Mouse (Mus musculus): Measurements from ENCODE around the gene Prcc. TPM values are rescaled to one million over a fixed set of nuclear protein-coding genes. Genes with fewer than 3 reads are reported as not detected.
"Not testable (repeated sequence)": the region's sequence is repeated elsewhere in the genome, so short reads cannot be mapped to it uniquely, and the experiment has no call there.

The Prcc gene
- total RNA-seq, 2 experiments from 2014 or later = 58.3 to 58.6 TPM

DNA sequence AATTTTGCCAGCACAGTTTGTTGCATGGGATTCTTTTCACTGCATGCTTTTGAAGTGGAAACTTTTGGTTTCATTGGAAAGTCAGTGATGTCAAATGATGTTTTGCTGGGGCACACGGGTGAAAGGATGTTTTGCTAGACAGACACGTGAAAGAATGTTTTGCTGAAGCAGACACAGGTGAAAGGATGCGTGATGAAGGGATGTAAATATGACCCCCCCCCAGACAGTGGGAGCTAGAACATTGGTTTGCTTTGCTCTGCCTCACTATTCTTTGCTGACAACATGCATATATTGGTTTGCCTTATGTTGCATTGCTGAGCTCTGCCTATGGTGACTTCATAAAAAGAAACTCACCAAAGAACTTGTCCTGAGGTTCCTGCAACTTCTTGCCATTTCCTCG, 40.4 kb downstream of the Prcc start:
- DNase-seq = no peak

DNA sequence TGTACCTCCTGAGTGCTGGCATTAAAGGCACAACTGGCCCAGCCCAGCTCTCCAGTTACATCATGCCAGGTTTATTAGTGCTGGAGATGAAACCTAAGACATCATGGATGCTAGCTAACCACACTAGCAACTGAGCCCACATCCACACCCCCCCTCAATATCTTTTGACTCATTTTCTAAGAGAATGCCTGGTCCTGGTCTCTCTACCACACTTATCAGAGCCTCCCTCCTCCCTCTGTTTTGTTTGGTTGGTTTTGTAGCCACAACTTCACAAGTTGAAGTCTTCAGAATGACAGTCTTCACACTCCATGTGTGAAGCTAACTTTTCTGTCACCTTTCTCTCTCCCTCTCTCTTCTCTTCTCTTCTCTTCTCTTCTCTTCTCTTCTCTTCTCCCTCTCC, 44.5 kb downstream of the Prcc start:
- no peak for DNase-seq

- DNase-seq = peak; percentile 56 to 68
Observed at GRCm38 (mm10) chr3:87838622-87839021, 46.8 kb downstream of the Prcc start.

GRCm38 (mm10) chr3:87833482-87833881, 51.9 kb downstream of the Prcc start:
- DNase-seq = no peak

GRCm38 (mm10) chr3:87832109-87832859, 53.1 kb downstream of the Prcc start:
- no peak for DNase-seq

- no peak for DNase-seq
Observed at GRCm38 (mm10) chr3:87829025-87829424, 56.4 kb downstream of the Prcc start.

DNA sequence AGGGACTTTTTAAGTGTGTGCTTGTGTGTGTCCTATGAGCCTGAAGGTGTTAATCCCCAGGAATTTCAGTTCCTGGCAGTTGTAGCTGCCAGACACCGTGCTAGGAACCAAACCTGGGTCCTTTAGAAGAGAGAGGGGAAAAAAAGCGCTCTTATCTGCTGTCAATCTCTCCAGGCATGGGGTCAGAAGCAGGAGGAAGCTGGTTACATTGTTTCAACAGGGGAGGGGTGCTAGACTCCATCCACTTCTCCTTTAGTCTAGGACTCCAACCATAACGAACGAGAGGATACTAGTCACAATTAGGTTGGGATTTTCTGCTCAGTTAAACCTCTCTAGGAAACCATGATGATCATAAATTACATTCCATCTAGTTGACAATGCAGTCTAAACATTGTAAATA, 57.0 kb downstream of the Prcc start:
- DNase-seq = no peak

DNA sequence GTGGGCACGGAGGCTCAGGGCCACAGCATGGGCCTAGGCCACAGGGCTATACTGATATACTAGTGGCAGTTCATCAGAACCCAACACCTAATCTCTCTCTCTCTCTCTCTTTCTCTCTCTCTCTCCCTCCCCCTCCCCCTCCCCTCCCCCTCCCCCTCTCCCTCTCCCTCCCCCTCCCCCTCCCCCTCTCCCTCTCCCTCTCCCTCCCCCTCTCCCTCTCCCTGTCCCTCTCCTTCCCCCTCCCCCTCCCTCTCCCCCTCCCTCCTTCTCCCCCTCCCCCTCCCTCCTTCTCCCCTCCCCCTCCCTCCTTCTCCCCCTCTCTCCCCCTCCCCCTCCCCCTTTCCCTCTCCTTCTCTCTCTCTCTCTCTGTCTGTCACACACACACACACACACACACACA, 61.2 kb downstream of the Prcc start, which contains the start of gene Pear1:
TSS of gene Pear1 (minus strand) at position 101 of the 400 bp plus-strand sequence.
- DNase-seq = not testable (repeated sequence)

GRCm38 (mm10) chr3:87818226-87818625, 67.2 kb downstream of the Prcc start:
- no peak for DNase-seq

DNA sequence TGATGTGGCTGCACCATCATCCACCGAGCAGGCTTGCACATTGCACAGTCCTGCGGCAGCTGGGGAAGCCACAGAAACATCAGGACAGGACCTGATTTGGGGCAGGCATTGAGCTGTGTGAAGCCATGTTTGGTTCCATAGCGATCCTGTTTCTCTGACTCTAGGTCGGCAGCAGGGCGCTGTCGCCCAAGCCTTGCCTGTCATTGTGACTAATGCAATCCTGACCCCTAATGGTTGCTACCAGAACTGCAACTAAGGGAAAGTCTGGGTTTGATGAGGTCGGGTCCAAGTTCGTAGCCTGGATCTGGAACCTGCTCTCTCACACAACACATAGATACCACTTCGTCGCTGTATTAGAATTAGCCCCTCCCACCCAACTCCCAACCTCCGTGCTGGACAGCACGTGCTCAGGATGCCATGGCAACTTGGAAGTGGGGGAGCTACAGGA, 68.7 kb downstream of the Prcc start:
- DNase-seq = peak; percentile 51 to 56

DNA sequence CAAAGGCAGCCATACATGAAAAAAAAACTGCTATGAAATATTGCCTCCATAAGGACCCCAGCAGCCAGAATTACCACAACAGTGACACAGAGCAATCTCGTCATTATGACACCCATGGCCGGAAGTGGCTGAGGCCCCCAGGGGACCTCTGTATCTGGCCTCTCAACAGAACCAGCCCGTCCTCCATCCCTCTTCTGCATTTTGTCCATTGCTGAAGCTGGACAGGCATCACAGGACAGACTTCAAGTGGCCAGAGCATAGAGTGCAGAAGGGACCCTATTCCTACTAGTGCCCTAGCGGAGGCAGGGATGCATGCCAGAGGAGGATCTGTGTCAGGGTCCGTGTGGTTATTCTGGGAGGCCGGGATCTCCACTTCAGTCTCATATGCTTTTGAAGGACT, 69.2 kb downstream of the Prcc start:
- no peak for DNase-seq

- DNase-seq = no peak
Observed at GRCm38 (mm10) chr3:87812873-87813272, 72.5 kb downstream of the Prcc start.

- no peak for DNase-seq
Observed at GRCm38 (mm10) chr3:87812413-87812812, 73.0 kb downstream of the Prcc start.

- DNase-seq = no peak
Observed at GRCm38 (mm10) chr3:87811297-87811696, 74.1 kb downstream of the Prcc start.

DNA sequence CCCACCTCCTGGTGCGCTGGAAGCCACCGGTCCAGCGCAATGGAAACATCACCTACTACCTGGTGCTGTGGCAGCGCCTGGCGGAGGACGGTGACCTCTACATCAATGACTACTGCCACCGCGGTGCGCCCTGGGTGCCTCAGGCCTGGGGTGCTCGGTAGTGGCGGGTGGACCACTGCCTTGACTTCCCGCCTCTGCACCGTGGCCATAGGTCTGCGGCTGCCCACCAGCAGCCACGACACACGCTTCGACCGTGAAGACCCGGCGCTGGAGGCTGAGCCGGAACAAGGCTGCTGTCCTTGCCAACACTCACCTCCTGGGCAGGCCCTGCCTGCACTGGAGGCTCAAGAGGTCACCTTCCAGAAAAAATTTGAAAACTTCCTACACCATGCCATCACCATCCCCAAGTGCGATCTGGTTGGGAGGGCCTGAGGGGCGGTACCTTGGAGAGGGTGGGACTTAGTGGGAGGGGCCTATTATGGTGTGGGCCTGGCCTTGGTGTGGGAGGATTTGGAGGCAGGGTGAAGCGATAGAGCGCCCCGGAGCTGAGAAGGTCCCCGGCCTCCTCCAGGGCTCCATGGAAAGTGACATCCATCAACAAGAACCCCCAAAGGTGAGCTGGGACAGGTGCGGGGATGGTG, 76.0 kb downstream of the Prcc start:
- DNase-seq = no peak

Other genes with a start within 250 kb of the Prcc start
- 1 to 10 TPM in 1 of 2 experiments, under 1 TPM in 1; 0.40 to 1.6 TPM for gene Lrrc71, start 137.0 kb downstream of the Prcc start, total RNA-seq (2021)
- under 1 TPM in 1 of 2 experiments, not detected in 1; 0.12 TPM for gene Ntrk1, start 90.4 kb downstream of the Prcc start, total RNA-seq (2021)
- gene Insrr, start 88.7 kb downstream of the Prcc start, total RNA-seq (2021) = under 1 TPM; 0.15 TPM
- gene Pear1, start 61.3 kb downstream of the Prcc start, total RNA-seq (2021) = 10 to 100 TPM in 1 of 2 experiments, 1 to 10 TPM in 1; 8.0 to 10.4 TPM
- not detected for gene Sh2d2a, start 38.9 kb downstream of the Prcc start, total RNA-seq (2021)
- gene Hdgf, start 20.7 kb upstream of the Prcc start, total RNA-seq (2021) = 100 to 1,000 TPM; 140 to 149 TPM
- gene Mrpl24, start 33.9 kb upstream of the Prcc start, total RNA-seq (2021) = 10 to 100 TPM; 54.7 to 59.8 TPM
- gene Isg20l2, start 44.7 kb upstream of the Prcc start, total RNA-seq (2021) = 10 to 100 TPM; 15.0 TPM
- gene Rrnad1, start 45.1 kb upstream of the Prcc start, total RNA-seq (2021) = 10 to 100 TPM; 23.5 to 27.9 TPM
- 1 to 10 TPM; 1.3 to 3.5 TPM for gene Crabp2, start 63.1 kb upstream of the Prcc start, total RNA-seq (2021)
- gene Nes, start 85.5 kb upstream of the Prcc start, total RNA-seq (2021) = 1 to 10 TPM; 4.0 to 5.4 TPM
- 100 to 1,000 TPM; 296 to 327 TPM for gene Bcan, start 114.6 kb upstream of the Prcc start, total RNA-seq (2021)
- 10 to 100 TPM; 14.9 to 18.0 TPM for gene Hapln2, start 142.0 kb upstream of the Prcc start, total RNA-seq (2021)
- gene Gpatch4, start 157.5 kb upstream of the Prcc start, total RNA-seq (2021) = 10 to 100 TPM; 14.5 to 17.8 TPM
- 10 to 100 TPM; 77.7 to 78.1 TPM for gene Naxe, start 172.9 kb upstream of the Prcc start, total RNA-seq (2021)
- gene Ttc24, start 192.7 kb upstream of the Prcc start, total RNA-seq (2021) = not detected
- gene Iqgap3, start 196.4 kb upstream of the Prcc start, total RNA-seq (2021) = under 1 TPM; 0.37 to 0.53 TPM

All from layer of hippocampus, postnatal 36 days (tissue).